Mouse (Mus musculus) left cerebral cortex, adult 9 months (tissue): ENCODE results near the gene Gm28961.
"Not testable (repeated sequence)": the region's sequence is repeated elsewhere in the genome, so short reads cannot be mapped to it uniquely, and the experiment has no call there.

Experiments used
- DNase-seq, 2 experiments: peaks; one replicate each; pipeline ENCODE4 v3.0.0; 2022; ENCODE audit warnings: low spot score in 2 of 2

The Gm28961 gene

DNA sequence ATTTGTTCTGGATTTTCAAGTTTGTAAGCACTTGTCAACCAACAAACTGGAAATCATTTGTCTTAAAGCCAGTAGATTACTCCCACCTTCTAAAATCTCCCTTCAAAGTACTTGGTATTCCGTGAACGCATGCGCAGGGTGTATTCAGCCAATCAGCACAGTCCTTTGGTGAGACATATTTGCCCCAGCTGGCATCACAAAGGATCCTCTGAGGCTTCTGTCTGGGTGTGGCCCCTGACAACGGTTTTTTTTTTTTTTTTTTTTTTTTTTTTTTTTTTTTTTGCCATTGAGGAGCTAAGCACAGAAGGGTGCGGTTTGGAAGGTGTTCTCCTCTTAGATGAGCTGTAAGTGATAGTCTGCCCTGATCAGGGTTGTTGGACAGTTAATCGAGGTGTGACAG, at the start of gene Gm28961:
TSS of gene Gm28961 (plus strand) at position 301 of the 400 bp plus-strand sequence.
- DNase-seq, result not testable (repeated sequence)
